Mouse (Mus musculus): Measurements from ENCODE around the gene Hao1.

Gene Hao1

DNA sequence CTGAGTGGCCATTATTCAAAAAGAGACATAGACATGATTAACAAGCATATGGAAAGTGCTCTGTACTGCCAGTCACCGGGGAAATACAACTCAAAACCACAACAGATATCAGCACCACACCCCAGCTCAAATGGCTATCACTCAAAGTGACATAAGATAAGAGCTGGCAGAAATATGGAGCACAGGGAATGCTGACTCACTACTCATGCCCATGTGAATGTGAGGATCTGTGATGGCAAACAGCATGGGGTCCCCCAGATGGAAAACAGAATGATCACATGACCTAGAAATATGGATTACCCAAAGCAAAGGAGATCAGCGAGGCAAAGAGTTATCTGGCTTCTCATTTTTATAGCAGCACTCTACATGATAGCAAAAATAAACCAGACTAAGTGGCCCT lies 89.0 kb downstream of the Hao1 start:
- no peak for DNase-seq (ENCODE audit: low read depth, low spot score)

DNA sequence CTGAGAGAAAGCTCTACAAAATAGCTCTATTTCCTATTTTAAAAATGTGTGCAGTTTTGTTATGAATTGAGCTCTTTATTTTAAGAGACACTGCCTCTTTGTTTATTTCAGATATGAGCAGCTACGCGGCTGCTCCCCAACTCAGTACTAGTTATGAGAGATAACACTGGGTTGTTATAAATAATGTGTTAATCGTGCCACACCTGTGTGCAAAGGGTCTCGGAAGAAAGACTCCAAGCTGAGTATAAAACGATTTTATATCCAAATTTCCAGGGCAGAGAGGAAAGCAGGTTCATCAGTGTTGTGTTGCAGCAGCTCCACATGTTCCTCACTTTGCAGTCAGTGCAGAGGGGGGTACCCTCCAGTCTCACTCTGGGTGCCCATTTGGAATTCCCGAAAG lies 91.8 kb downstream of the Hao1 start:
- DNase-seq (ENCODE audit: low read depth, low spot score) = no peak

DNA sequence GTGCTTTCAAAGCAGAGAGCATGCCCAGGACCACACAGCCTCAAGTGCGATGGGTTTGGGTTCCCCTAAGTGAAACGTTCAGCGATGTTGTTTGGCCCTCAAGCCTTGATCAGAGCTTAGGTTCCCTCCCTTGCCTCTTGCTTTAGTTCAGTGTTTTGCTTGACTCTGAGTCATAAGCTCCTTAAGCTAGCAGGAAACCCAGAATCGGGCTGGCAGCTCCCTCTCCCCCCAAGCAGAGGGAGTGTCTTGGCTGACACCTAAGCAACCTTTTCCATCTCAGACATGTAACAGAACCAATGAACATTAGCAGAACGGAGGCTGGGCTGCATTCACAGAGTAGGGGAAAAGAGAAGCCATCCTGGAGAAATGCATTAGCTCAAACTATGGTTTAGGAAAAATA lies 93.3 kb downstream of the Hao1 start:
- no peak for DNase-seq (ENCODE audit: low read depth, low spot score)

DNA sequence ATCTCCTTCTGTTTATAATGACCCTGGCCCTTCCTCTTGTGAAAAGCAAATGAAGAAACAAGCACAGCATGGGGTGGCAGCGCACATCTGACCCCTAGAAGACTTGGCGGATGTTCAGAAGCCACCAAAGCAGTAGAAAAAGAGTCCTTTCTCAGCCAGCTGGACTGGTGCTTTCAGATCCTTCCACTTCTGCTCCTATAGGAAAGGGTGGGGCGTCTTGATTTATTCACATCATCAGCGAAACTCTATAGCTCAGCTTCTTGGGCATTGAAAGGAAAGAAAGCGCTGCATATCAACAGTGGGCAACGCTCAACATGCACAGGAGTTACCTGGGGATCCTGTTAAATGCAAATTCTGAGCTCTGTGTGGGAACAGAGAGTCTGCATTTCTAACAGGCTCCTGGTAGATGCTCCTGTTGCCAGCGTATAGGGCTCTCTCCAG lies 98.1 kb downstream of the Hao1 start:
- no peak for DNase-seq (ENCODE audit: low read depth, low spot score)

DNA sequence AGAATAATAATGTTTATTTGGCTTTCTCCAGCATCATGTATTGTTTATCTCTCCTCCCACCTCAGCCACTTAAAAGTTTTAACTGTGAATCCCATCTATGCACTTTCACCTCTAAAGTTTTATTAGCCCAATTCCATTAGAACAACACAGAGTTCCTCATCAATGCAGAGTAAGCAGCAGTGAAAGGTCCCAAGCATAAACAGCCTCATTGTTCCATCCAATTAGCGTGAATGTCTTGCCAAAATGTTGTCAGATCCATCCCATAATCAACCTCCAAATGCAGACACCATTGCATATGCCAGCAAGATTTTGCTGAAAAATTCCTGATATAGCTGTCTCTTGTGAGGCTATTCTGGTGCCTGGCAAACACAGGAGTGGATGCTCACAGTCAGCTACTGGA lies 101.4 kb downstream of the Hao1 start:
- DNase-seq (ENCODE audit: low read depth, low spot score) = no peak

DNA sequence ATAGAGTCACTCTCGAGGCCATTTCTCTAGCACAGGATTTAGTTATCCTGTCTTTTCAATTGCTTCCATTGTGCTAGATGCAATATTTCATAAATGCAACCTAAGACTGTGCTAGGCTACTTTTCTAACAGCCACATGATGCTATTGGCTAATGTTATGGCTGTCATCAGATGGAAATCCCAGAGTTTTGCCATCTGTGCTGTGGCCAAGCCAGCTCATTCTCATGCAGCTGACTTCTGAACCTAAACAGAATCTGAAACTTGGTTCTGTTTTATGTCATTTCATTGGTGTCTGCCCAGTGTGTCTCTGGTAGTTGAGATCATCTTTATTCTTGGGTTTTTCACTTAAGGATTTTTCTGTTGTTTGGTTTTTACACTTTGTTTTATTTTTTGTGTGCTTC lies 103.2 kb downstream of the Hao1 start:
- DNase-seq (ENCODE audit: low read depth, low spot score) = no peak

Measured in retina, adult 2 months (tissue).